Mouse (Mus musculus): ENCODE measurements around the gene Gm28539. TPM values are rescaled to one million over a fixed set of nuclear protein-coding genes. Genes with fewer than 3 reads are reported as not detected.

The Gm28539 gene
- total and polyA plus RNA-seq, 3 experiments, result 2.9 to 13.9 TPM; not detected in 1

DNA sequence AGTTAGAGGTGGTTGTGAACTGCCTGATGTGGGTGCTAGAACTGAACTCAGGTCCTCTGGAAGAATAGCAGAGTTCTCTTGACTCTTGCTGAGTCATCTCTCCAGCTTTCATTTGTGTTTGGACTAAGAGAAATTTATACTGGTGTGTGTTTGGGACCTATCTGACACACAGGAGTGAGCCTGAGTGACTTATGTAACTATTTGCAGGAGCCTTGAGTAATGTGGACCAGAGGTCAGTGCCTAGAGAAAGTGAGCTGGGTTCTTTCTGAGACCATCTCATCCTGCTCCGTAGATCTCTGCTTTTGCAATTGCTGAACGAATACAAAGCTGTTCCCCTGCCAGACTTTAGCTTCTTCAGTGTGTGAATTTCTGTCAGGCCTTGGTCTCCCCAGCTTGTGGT, 85.4 kb downstream of the Gm28539 start:
- H3K4me1 ChIP-seq (ENCODE audit: control insufficient read depth in 1 of 2, insufficient read depth in 2 of 2, low read length in 2 of 2), result no peaks in the 10 kb centered on the region
- H3K27ac ChIP-seq (ENCODE audit: control insufficient read depth, low read depth, low read length), result no peak overlapping the region
- no peaks in the 10 kb centered on the region for H3K79me2 ChIP-seq (ENCODE audit: control insufficient read depth, insufficient read depth, low read length, poor library complexity)
- DNase-seq (ENCODE audit: low read depth, low spot score), result no peak
- H3K27me3 ChIP-seq (ENCODE audit: control insufficient read depth in 1 of 2, insufficient read depth in 2 of 2, low read length in 2 of 2), result no peaks in the 10 kb centered on the region
- H3K9me3 ChIP-seq (replicated peaks; ENCODE audit: insufficient read depth, low read length), result no peaks in the 10 kb centered on the region
- no peak overlapping the region for H3K4me3 ChIP-seq (ENCODE audit: control insufficient read depth in 1 of 2, insufficient read depth in 1 of 2, low read depth in 2 of 2, low read length in 2 of 2)
- TF ChIP-seq RAD21 (IDR thresholded peaks at IDR 0.05; ENCODE audit: low read depth, low read length) (no peak), EP300 (IDR thresholded peaks at IDR 0.05; ENCODE audit: low read depth in 1 of 2, low read length in 2 of 2) (no peak), MEF2A (IDR thresholded peaks at IDR 0.05; ENCODE audit: extremely low read depth, insufficient replicate concordance, low read depth, low read length, poor library complexity, severe bottlenecking) (no peak), BHLHE40 (IDR thresholded peaks at IDR 0.05; ENCODE audit: borderline replicate concordance, low read depth, low read length) (no peak), SIN3A (IDR thresholded peaks at IDR 0.05; ENCODE audit: low read length) (no peak), USF2 (IDR thresholded peaks at IDR 0.05; ENCODE audit: borderline replicate concordance in 1 of 2, insufficient read depth in 1 of 2, low read depth in 1 of 2, low read length in 2 of 2) (no peak), USF1 (IDR thresholded peaks at IDR 0.05; ENCODE audit: low read depth, low read length) (no peak), SMC3 (IDR thresholded peaks at IDR 0.05; ENCODE audit: low read depth, low read length) (no peak), HCFC1 (IDR thresholded peaks at IDR 0.05; ENCODE audit: low read depth, low read length) (no peak), MXI1 (IDR thresholded peaks at IDR 0.05; ENCODE audit: low read depth, low read length) (no peak), ZMIZ1 (IDR thresholded peaks at IDR 0.05; ENCODE audit: low read depth, low read length) (no peak), TBP (IDR thresholded peaks at IDR 0.05; ENCODE audit: low read depth, low read length) (no peak), POLR2AphosphoS2 (IDR thresholded peaks at IDR 0.05; ENCODE audit: low read length) (no peak)
- H3K36me3 ChIP-seq (ENCODE audit: control insufficient read depth in 1 of 2, insufficient read depth in 2 of 2, low read length in 2 of 2), result peaks cover 0 to 26% of the 10 kb centered on the region in 2 experiments; a peak in 2 of 4 replicates
- no peak overlapping the region for H3K9ac ChIP-seq (ENCODE audit: control insufficient read depth, low read depth, low read length, poor library complexity, severe bottlenecking)

DNA sequence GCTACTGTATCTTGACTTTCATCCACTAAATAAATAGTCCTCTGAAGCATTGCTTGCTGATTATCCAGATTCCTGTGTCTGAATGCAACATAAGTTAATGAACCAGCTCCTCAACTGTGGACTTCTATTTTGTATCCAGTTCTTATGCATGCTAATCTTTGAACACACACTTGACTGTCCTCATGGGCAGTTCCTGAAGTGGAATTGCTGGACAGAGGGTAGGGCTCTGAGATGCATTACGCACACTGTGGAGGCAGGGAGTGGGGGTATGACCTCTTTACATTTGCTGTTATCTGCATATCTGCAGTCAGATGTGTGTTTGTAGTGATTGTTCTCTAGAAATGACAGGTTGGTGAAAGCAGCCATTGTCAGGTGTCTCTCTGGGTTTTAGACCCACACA, 91.6 kb downstream of the Gm28539 start:
- no peak overlapping the region for H3K27ac ChIP-seq (ENCODE audit: control insufficient read depth, low read depth, low read length)
- no peaks in the 10 kb centered on the region for H3K4me1 ChIP-seq (ENCODE audit: control insufficient read depth in 1 of 2, insufficient read depth in 2 of 2, low read length in 2 of 2)
- H3K36me3 ChIP-seq (ENCODE audit: control insufficient read depth in 1 of 2, insufficient read depth in 2 of 2, low read length in 2 of 2), result peaks cover 0 to 19% of the 10 kb centered on the region in 2 experiments; a peak in 2 of 4 replicates
- H3K9ac ChIP-seq (ENCODE audit: control insufficient read depth, low read depth, low read length, poor library complexity, severe bottlenecking), result no peak overlapping the region
- H3K4me3 ChIP-seq (ENCODE audit: control insufficient read depth in 1 of 2, insufficient read depth in 1 of 2, low read depth in 2 of 2, low read length in 2 of 2), result no peak overlapping the region
- H3K9me3 ChIP-seq (replicated peaks; ENCODE audit: insufficient read depth, low read length), result no peaks in the 10 kb centered on the region
- no peak for TF ChIP-seq MEF2A (IDR thresholded peaks at IDR 0.05; ENCODE audit: extremely low read depth, insufficient replicate concordance, low read depth, low read length, poor library complexity, severe bottlenecking)
- TF ChIP-seq TAL1 (IDR thresholded peaks at IDR 0.05; ENCODE audit: low read length), result no peak
- TF ChIP-seq ZC3H11A (IDR thresholded peaks at IDR 0.05; ENCODE audit: low read depth, low read length), result no peak
- no peak for TF ChIP-seq MAX (IDR thresholded peaks at IDR 0.05; ENCODE audit: low read length)
- no peak for DNase-seq (ENCODE audit: low read depth, low spot score)
- H3K27me3 ChIP-seq (ENCODE audit: control insufficient read depth in 1 of 2, insufficient read depth in 2 of 2, low read length in 2 of 2), result no peaks in the 10 kb centered on the region
- H3K79me2 ChIP-seq (ENCODE audit: control insufficient read depth, insufficient read depth, low read length, poor library complexity), result no peaks in the 10 kb centered on the region
